Mouse (Mus musculus) erythroblast, embryonic 14.5 days (primary cell): ENCODE data around the gene Ankrd11.

ENCODE experiments used
- GATA1 ChIP-seq: IDR thresholded peaks from 2 replicates; pipeline ENCODE4 v1.6.1; 2012; ENCODE audit warnings: low read length, inconsistent platforms, mixed read lengths
- TAL1 ChIP-seq: IDR thresholded peaks from 3 replicates; pipeline ENCODE4 v1.6.1; 2012; ENCODE audit warnings: low read length, inconsistent platforms, mixed read lengths

DNA sequence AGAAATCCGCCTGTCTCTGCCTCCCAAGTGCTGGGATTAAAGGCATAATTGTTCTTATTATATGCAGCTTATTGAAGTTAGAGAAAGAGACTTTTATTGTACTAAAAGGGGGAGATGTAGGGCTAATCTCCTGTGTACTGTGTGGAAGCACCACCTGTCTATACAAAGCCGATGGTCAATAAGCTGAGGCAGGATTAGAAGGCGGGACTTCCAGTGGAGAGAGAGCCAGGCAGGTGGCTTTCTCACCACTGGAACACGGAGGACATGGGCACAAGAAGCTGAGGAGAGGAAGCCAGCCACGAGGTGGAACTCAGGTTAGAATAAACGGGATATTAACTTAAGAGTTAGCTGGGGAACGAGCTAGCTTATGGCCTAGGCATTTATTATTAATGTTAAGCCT lies 20.6 kb upstream of the Ankrd11 start, which contains the start of gene Spg7:
- no peak for TF ChIP-seq TAL1
- TF ChIP-seq GATA1, result no peak
